Mouse (Mus musculus) heart, adult 2 months (tissue): ENCODE data around the gene Tulp4. TPM values are rescaled to one million over a fixed set of nuclear protein-coding genes. Genes with fewer than 3 reads are reported as not detected.

Experiments used
- DNase-seq, 2 experiments: peaks; one replicate each; pipeline ENCODE4 v3.0.0; 2021
- H3K27ac ChIP-seq: fragments of 200-600 bp; 2 replicates; pipeline ENCODE4 v1.8.1; 2022
- H3K27me3 ChIP-seq: fragments of 200-500 bp; 2 replicates; pipeline ENCODE4 v1.6.1; 2012; ENCODE audit warnings: mild to moderate bottlenecking, low read length, inconsistent platforms, mixed read lengths; ENCODE audit not compliant: control insufficient read depth, insufficient read depth
- H3K36me3 ChIP-seq: fragments of 200-500 bp; 2 replicates; pipeline ENCODE4 v1.6.1; 2012; ENCODE audit warnings: low read length, inconsistent platforms; ENCODE audit not compliant: control insufficient read depth, insufficient read depth
- H3K4me1 ChIP-seq: fragments of 200-500 bp; 2 replicates; pipeline ENCODE4 v1.6.1; 2011; ENCODE audit warnings: low read length; ENCODE audit not compliant: control insufficient read depth, insufficient read depth
- H3K4me3 ChIP-seq: fragments of 200-600 bp; 2 replicates; pipeline ENCODE4 v1.8.1; 2022
- H3K79me2 ChIP-seq: fragments of 200-500 bp; replicated peaks from 2 replicates; pipeline ENCODE4 v1.6.1; 2012; ENCODE audit warnings: mild to moderate bottlenecking, inconsistent platforms, low read length, moderate library complexity, mixed read lengths; ENCODE audit not compliant: control insufficient read depth, insufficient read depth
- H3K9ac ChIP-seq: fragments of 200-500 bp; 2 replicates; pipeline ENCODE4 v1.6.1; 2012; ENCODE audit warnings: low read depth, mild to moderate bottlenecking, control low read depth, inconsistent platforms, low read length, mixed read lengths
- CTCF ChIP-seq: fragments of 200-600 bp; IDR thresholded peaks from 2 replicates; pipeline ENCODE4 v1.8.1; 2022; ENCODE audit warnings: antibody characterized with exemption, mild to moderate bottlenecking, moderate library complexity
- EP300 ChIP-seq: fragments of 200-500 bp; IDR thresholded peaks from 2 replicates; pipeline ENCODE4 v1.6.1; 2011; ENCODE audit warnings: low read depth, low read length, control low read depth; ENCODE audit not compliant: insufficient read depth
- POLR2A ChIP-seq: fragments of 200-500 bp; IDR thresholded peaks from 2 replicates; pipeline ENCODE4 v1.6.1; 2011; ENCODE audit warnings: mild to moderate bottlenecking, low read depth, low read length, control low read depth; ENCODE audit not compliant: insufficient read depth
- WGBS: fragments of 180-500 bp; shearing (Covaris S2); methylation state at CpG from one replicate; pipeline ENCODE4 v1.1.7; 2018; 5-methylcytosine and 5-hydroxymethylcytosine counted together
- intact Hi-C: fragments of 180-260 bp; cut with DNase I; formaldehyde crosslinking; loops from one replicate; pipeline ENCODE4 v1.15.1; 2025
- polyA plus RNA-seq: library from polyadenylated mRNA; depleted of rRNA; stranded (reverse); fragments of >200 nt; gene quantifications from 2 replicates; pipeline ENCODE4 v1.2.3, GENCODE M21; 2012
- total RNA-seq, 2 experiments: library from RNA; stranded (reverse); gene quantifications; 2 replicates each; pipeline ENCODE4 v1.2.3; 2021

Gene Tulp4
- total and polyA plus RNA-seq, 3 experiments, result 31.2 to 112 (median 97.2) TPM

GRCm38 (mm10) chr17:6172440-6172839 is 66.2 kb downstream of the Tulp4 start:
- H3K36me3 ChIP-seq, result peaks cover 15% of the 10 kb centered on the region
- H3K27me3 ChIP-seq, result no peaks in the 10 kb centered on the region
- H3K4me1 ChIP-seq, result peaks cover 16% of the 10 kb centered on the region
- intact Hi-C loops, result loop anchor here (5.0 kb wide), 1 partner anchor 65 kb away; the partner anchor contains the start of gene Tulp4
- H3K27ac ChIP-seq, result peak overlapping the region; percentile 67
- no peak overlapping the region for H3K9ac ChIP-seq
- H3K4me3 ChIP-seq, result no peak overlapping the region
- H3K79me2 ChIP-seq, result peaks cover 5% of the 10 kb centered on the region
- 13% methylated on average over 7 of the region's 7 CpGs for WGBS
- TF ChIP-seq CTCF, result no peak
- no peak for TF ChIP-seq POLR2A
- no peak for TF ChIP-seq EP300
- no peak for DNase-seq

- H3K27ac ChIP-seq, result peak overlapping the region; percentile 67
- no peaks in the 10 kb centered on the region for H3K27me3 ChIP-seq
- WGBS, result 30% methylated on average over 5 of the region's 5 CpGs
- intact Hi-C loops, result loop anchor here (5.0 kb wide), 1 partner anchor 66 kb away; the partner anchor contains the start of gene Tulp4
- TF ChIP-seq POLR2A (no peak), EP300 (peak; percentile 96)
- peaks cover 14% of the 10 kb centered on the region for H3K4me1 ChIP-seq
- H3K79me2 ChIP-seq, result peaks cover 5% of the 10 kb centered on the region
- no peak overlapping the region for H3K9ac ChIP-seq
- no peak overlapping the region for H3K4me3 ChIP-seq
- H3K36me3 ChIP-seq, result peaks cover 15% of the 10 kb centered on the region
- DNase-seq, result peak; percentile 63 to 83
Measured at GRCm38 (mm10) chr17:6172926-6173690, 66.9 kb downstream of the Tulp4 start.

GRCm38 (mm10) chr17:6174574-6174973 is 68.3 kb downstream of the Tulp4 start:
- H3K27ac ChIP-seq, result no peak overlapping the region
- peaks cover 14% of the 10 kb centered on the region for H3K4me1 ChIP-seq
- 53% methylated on average over 1 of the region's 1 CpGs for WGBS
- no peak for TF ChIP-seq CTCF
- TF ChIP-seq POLR2A, result no peak
- no peak for TF ChIP-seq EP300
- intact Hi-C loops, result loop anchor here (5.0 kb wide), 1 partner anchor 67 kb away; the partner anchor contains the start of gene Tulp4
- peaks cover 5% of the 10 kb centered on the region for H3K79me2 ChIP-seq
- H3K36me3 ChIP-seq, result peaks cover 12% of the 10 kb centered on the region
- DNase-seq, result no peak
- H3K4me3 ChIP-seq, result no peak overlapping the region
- no peaks in the 10 kb centered on the region for H3K27me3 ChIP-seq
- H3K9ac ChIP-seq, result no peak overlapping the region

GRCm38 (mm10) chr17:6178564-6179267 is 72.5 kb downstream of the Tulp4 start:
- no peak overlapping the region for H3K9ac ChIP-seq
- intact Hi-C loops, result no loop called here
- H3K36me3 ChIP-seq, result peaks cover 7% of the 10 kb centered on the region
- peaks cover 5% of the 10 kb centered on the region for H3K4me1 ChIP-seq
- H3K79me2 ChIP-seq, result peaks cover 4% of the 10 kb centered on the region
- no peak overlapping the region for H3K4me3 ChIP-seq
- DNase-seq, result no peak
- H3K27ac ChIP-seq, result no peak overlapping the region
- TF ChIP-seq POLR2A (no peak), CTCF (no peak), EP300 (no peak)
- H3K27me3 ChIP-seq, result no peaks in the 10 kb centered on the region
- 83% methylated on average over 6 of the region's 6 CpGs for WGBS

GRCm38 (mm10) chr17:6179389-6179788 is 73.2 kb downstream of the Tulp4 start:
- H3K79me2 ChIP-seq, result peaks cover 3% of the 10 kb centered on the region
- no peak overlapping the region for H3K9ac ChIP-seq
- H3K4me3 ChIP-seq, result no peak overlapping the region
- no peak for TF ChIP-seq CTCF
- TF ChIP-seq POLR2A, result no peak
- TF ChIP-seq EP300, result no peak
- H3K27me3 ChIP-seq, result no peaks in the 10 kb centered on the region
- no peak for DNase-seq
- peaks cover 3% of the 10 kb centered on the region for H3K4me1 ChIP-seq
- intact Hi-C loops, result no loop called here
- 78% methylated on average over 4 of the region's 4 CpGs for WGBS
- H3K27ac ChIP-seq, result no peak overlapping the region
- peaks cover 5% of the 10 kb centered on the region; the same call in 1 of the 2 replicates for H3K36me3 ChIP-seq
